Mouse (Mus musculus) ES-Bruce4 (cell line): ENCODE measurements around the gene Wdr77.

ENCODE experiments used
- CTCF ChIP-seq: IDR thresholded peaks from one replicate; pipeline ENCODE4 v1.8.1; 2011; ENCODE audit warnings: low read depth, low read length
- POLR2A ChIP-seq: IDR thresholded peaks from one replicate; pipeline ENCODE4 v1.8.1; 2011; ENCODE audit warnings: low read length; ENCODE audit not compliant: insufficient read depth

DNA sequence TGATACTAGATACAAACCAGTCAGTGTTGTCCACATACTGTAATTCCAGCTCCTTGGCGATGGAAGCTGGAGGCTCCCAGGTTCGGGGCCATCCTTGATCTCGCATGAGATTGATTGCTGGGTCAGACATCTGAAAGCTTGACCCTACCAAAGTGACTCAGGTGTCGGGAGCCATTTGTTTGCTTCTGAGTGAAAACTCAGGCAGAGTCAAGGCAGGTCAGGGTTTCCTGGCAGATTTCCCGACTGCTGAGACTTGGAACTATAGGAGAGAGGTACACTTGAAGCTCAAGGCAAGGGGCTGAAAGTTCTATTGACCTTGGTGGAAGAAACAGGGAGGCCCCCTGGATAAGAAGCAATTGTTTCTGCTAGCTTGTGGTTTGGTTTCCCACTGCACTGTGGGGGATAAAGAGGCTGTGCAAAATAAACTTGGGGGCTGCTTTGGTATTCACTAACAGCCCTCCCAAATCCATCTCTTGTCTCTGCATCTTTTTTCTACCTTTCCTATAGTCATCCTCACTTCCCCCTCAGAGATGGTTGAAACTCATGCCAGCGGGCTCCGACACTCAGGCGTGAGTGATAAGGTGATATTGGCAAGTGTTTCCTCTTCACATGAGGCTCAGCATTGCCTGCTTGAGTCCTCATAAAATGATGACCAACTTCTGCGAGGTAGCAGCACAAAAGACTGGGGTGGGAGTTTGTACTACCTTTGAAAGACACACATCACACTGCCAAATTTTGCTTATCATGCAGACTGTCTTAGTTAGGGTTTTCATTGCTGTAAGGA lies 46.9 kb upstream of the Wdr77 start:
- TF ChIP-seq POLR2A, result no peak
- no peak for TF ChIP-seq CTCF
